Mouse (Mus musculus): ENCODE data around the gene Raver2. TPM values are rescaled to one million over a fixed set of nuclear protein-coding genes. Genes with fewer than 3 reads are reported as not detected.
"Not testable (repeated sequence)": the region's sequence is repeated elsewhere in the genome, so short reads cannot be mapped to it uniquely, and the experiment has no call there.

Gene Raver2
- total RNA-seq, 2 experiments from 2014 or later: 2.5 to 2.7 TPM

DNA sequence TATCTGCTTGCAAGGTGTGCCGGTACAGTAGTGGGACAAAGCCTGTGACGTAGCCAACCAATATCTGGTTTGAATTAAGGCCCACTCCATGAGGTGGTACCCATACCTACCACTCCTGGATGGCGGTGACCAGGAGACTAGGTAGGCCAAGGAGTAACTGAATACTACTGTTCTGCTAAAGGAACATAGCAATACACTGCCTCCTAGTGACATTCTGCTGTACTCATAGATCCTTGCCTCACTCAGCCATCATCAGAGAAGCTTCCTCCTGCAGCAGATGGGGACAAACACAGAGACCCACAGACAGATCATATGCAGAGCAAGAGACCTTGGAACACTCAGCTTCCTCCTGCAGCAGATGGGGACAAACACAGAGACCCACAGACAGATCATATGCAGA, 21.8 kb downstream of the Raver2 start:
- not testable (repeated sequence) for DNase-seq

DNA sequence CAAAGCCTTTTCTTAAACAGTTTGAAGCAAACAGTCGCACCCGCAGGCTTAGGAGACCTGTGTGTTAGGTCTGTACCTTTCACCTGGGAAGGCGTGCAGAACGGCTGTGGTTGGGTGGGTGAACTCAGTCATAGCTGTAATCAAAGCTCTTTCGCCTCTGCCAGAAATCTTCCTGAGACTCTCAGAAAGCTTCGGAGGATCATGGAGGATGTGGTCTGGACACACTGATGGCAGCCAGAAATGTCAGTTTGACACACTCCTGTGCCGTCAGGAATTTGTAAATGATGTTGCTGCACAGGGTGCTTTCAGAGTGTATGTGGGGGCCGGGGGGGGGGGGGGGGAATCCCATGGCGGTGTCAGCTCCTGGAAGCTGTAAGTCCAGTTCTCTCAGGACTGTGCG, 24.5 kb downstream of the Raver2 start:
- intact Hi-C loops (cut with DNase I): no loop called here
- DNase-seq: no peak

More for the DNA sequence above, 21.8 kb downstream of the Raver2 start:
- intact Hi-C loops (cut with DNase I): not testable (repeated sequence)

DNA sequence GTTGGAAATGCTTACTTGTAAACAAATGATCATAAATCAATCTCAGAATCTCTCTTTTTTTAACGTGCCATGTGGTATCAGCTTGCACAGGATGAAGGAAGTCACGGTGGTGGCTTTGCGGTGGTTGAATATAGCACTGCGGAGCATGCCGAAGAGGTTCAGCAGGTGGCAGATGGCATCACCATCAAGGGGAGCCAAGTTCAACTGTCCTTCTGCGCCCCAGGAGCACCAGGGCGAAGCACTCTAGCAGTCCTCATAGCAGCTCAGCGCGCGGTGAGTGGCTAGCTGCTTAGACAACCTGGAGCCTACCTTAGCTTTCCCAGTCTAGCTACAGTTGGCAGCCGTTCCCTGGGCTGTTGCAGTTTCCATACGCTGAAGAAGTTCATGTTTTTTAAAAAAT, 38.3 kb downstream of the Raver2 start:
- no peak for DNase-seq
- intact Hi-C loops (cut with DNase I): no loop called here

DNA sequence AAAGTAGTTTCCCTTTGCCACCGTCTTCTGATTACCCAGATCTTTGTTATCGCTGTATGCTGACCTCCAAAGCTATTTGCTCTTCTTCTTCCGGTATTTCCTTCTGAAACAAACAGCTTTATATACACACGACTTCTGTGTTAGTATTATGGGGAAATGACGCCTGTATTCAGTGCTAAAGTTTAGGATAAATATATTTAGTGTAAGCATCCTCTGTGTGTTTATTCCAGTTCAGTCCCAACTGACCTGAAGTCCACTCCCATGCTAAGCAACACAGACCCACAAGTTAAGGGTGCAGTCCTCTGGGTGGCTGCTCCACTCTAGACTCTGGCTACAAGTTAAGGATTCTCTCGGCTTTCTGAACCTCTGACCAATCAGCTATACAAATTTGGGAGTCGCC, 52.2 kb downstream of the Raver2 start:
- DNase-seq: no peak
- intact Hi-C loops (cut with DNase I): no loop called here

DNA sequence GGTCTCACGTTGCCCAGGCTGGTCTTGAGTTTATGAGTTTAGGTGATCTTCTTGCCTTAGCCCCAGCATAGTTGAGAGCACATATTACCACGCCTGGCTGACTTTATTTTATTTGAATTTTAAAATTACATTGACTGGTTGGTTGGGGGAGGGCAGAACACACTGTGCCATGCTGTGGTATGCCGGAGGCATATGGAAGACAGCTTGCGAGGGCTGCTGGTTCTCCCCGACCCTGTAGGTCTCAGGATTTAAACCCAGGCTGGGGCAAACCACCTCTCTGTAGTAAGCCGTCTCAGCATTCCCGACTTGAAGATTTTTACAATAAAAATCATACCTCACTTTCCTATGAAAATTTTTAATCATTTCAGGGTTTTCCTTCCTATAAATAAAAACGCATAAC, 66.2 kb downstream of the Raver2 start:
- intact Hi-C loops (cut with DNase I): no loop called here
- DNase-seq: no peak

DNA sequence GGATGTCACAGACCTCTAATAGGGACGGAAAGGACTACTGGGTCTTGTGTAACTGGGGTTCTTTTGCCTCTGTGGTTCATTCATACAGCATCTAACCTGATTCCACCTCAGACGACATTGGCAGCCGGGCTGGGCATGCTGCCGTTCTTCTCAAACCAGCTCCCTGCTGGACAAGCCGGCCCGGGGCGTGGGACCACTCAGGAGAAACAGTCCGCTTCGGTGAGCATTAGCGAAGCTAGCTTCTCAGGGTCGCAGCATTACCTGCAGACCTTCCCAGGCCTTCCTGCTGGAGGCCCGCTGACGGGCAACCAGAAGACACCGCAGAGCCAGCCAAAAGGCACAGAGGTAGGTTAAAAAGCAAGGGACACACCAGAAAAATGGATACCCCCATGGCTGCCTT, 67.1 kb downstream of the Raver2 start:
- intact Hi-C loops (cut with DNase I): no loop called here
- no peak for DNase-seq

DNA sequence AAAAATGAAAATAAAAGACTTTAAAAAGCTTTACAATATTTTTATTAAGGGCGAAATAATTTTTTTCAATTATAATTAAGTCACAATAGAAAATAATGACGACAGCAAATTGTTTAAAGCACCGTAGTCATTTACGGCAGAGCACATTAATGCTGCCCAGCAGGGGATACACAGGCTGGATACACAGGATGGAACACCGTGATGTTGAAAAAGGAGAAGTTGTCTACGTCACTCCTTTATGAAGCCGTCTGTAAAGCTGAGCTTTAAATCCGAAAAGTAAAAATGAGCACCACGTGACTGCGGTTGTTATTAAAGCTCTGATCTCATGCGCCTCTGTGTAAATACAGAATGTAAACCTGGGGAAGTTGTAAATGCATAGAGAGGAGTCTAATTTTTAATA, 69.2 kb downstream of the Raver2 start:
- intact Hi-C loops (cut with DNase I): no loop called here
- no peak for DNase-seq

DNA sequence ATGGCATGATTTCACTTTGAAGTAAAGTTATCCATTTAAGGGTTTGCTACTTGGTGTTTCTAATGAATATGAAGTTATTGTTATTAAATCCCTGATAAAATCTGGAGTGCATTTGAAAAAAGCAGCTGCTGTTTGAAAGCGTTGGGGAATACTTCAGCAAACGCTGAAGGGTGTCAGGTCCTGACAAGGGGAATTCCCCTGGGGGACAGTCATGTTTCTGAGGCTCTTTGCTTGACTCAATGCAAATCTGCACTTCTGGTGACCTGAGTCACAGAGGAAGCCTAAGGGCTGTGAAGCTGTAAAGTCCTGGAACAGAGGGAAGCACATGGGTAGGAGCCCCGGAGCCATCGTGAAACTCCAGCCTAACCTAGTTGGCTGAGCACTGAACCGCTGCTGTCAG, 73.0 kb downstream of the Raver2 start:
- DNase-seq: no peak
- intact Hi-C loops (cut with DNase I): no loop called here

DNA sequence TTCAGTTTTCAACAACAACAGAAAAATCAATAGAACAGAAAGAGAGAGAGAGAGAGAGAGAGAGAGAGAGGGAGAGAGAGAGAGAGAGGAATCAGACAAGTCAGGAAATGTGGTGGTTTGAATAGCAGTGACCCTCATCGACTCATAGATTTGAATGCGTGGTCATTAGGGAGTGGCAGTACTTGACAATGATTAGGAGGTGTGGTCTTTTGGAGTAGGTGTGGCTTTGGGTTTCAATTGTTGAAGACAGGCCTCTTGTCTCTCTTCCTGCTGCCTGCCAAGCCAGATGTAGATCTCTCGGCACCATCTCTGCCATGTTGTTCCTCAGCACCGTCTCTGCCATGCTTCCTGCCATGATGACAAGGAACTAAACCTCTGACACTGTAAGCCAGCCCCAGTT, 75.1 kb downstream of the Raver2 start:
- intact Hi-C loops (cut with DNase I): no loop called here
- no peak for DNase-seq

DNA sequence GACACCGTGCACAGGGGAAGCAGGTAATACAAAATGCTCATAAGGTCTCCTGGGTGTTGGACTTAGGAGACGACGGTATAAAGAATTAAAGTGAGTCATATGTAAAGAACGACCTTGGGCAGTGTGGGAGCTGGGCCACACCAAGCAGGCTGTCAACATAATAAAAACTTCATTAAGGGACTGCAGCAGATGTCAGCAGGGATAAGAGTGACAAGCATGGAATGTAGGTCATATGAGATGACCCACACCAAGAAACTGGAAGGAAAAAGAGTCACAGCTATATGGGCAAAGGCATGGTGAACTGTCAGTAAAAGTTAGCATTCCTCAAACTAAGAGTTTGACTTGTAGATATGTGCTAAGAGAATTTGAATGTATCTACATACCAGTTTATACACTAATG, 75.6 kb downstream of the Raver2 start:
- intact Hi-C loops (cut with DNase I): no loop called here
- no peak for DNase-seq

DNA sequence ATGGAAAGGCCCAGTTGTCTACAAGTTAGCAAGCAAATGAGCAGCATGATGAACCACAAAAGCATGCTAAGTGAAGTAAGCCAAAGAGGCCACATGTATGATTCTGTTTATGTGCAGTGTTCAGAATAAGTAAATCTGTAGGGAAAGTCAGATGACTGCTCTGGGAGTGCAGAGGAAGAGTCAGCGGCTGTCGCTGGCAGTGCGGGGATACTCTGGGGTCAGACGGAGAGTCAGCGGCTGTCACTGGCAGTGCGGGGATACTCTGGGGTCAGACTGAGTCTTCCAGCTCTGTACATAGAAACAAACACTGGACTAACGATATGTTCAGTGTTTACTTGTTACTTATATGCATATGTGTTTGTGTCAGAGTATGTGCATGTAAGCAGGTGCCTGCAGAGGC, 76.0 kb downstream of the Raver2 start:
- intact Hi-C loops (cut with DNase I): loop anchor here (5.0 kb wide), 1 partner anchor 417 kb away; no protein-coding TSS in a partner anchor
- DNase-seq: no peak

DNA sequence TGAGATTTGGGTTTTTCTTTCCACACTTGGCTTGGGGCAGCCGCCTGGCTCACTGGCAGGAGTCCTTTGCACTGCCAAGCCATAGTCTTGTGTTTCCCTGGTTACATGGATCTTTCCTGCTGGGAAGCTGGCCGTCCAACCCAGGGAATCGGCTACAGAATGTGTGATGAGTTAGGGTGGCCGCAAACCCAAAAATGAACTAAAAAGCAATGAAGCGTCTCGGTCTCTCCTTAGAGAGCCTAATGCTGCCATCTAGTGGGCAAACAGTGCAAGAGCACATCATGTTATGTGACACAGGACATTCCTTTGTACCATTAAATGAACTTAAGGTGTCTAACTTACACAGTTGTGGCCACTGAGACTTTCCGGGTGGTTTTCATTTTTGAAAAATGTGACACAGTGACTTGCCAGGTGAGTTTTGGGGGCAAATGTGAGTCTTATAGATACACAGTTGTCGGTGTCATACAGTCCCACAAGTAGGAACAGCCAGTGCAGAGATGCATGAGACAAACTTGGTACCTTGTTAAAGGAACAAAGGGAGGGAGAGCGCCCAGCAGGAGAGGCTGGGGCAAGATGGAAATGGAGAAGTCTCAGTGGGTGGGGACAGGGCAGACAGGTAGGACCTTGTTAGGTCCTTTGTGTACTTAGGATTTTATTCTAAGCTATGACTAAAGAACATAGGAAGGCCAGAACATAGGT, 77.4 kb downstream of the Raver2 start:
- intact Hi-C loops (cut with DNase I): loop anchor here (1.0 to 5.0 kb wide), 3 partner anchors 148 to 558 kb away; no protein-coding TSS in a partner anchor
- peak; percentile 60 to 80 for DNase-seq

DNA sequence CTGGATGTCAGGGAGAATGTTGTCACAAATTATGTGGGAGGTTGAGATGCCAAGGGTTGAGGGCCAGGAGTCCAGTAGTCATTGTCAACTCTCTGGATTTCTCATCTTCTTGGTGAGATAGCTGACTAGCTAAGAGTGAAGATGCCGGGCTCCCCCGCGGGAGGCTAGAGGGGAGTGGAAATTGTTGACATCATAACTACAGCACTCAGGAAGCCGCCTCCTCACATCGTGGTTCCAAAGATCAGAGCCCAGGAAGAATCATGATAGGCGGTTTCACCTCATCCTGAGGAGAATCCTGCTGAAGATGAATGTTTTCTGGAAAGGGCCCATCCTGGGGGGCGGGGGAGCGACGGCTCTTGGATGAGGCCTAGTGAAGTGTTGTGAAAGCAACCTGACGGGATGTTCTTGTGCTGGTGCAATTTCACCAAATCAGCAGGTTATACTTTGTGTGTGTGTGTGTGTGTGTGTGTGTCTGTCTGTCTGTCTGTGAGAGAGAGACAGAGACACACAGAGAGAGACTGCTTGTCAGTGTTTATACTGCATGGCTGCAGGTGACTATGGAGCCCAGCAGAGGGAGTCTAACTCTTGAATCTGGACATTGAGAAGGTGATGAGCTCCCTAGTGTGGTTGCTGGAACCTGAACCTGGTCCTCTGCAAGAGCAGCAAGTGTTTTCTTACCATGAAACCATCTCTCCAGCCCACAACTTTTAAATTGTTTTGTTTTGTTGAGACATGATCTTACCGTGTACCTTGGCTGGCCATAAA, 78.3 kb downstream of the Raver2 start:
- intact Hi-C loops (cut with DNase I): loop anchor here (1.0 to 5.0 kb wide), 3 partner anchors 149 to 559 kb away; no protein-coding TSS in a partner anchor
- no peak for DNase-seq

DNA sequence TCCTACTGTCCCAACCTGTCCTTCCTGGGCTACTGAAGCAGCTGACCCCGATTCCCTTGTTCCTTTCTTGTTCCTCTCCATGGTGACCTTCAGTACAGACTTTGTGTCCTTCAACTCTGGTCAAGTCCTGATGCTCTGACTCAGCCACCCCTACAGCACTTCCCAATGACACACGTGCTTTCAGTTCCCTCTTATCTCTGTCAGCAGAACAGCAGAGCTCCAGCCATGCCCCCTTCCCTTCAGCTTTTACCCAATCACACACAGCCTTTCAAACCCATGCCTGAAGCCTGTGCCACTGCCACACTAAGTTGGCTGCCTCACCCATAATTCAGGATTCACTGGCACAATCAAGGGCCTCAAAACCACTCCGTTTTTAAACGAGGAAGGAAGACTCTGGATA, 86.8 kb downstream of the Raver2 start:
- DNase-seq: no peak

DNA sequence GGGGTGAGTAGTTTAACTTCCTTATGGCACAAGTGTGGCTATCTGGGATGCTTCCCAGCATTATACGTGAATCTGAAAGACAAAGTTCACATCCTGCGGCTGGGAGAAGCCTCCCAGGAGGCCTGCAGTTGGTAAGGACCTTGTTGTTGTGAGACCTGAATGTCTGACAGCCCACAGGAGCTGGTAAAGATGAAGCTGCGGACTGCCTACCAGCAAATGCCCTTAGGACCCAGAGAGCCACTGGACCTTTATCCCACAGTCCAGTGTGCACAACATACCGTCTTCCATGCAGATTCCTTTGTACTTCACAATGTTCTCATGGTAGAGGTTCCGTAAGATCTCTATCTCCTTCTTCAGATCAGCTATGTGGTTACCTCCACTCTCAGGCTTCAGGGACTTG, 88.7 kb downstream of the Raver2 start:
- no peak for DNase-seq
- intact Hi-C loops (cut with DNase I): no loop called here

More for the DNA sequence above, 86.8 kb downstream of the Raver2 start:
- intact Hi-C loops (cut with DNase I): no loop called here

DNA sequence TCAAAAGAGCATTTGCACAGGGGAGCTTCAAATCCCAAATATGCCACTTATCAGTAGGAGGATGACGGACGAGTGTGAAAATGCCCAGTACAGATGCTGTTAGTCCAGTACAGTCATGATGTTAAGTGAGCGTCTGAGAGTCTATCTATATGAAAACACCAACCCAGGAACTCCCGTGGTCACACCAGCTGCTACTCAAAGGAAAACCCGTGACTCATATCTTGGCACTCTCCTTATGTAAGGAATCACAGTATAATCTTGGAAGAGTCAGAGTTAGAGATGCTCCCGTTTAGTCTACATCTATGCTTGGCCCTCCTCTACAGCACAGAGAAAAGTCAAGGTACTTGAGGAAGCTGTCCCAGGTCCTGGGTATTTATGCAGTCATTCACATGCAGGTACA, 89.5 kb downstream of the Raver2 start:
- DNase-seq: no peak
- intact Hi-C loops (cut with DNase I): no loop called here

DNA sequence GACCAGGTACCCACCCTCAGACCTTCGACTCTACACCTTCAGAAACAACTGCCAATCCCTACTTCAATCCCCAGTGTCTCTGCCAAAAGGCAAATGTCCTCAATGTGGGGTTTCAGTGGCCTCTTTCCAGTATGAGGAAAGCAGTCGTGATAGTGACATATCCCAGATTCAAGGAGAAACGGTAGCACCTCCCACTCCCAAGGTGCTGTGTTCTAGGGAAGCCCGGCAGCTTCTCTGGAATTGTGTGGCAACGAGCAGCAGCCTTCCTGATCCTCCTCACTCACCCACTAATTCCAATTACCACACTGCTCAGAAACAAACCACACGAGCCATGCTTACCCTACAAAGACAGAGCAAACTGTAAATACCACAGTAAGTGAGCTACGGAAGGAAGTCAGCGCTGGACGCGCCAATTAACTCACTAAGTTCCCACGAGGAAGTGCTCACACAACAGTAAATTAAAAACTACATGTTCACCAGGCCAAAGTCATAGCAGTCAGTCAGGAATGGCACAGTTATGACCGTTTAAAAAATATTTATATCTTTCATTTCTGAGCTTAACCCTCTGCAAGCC, 90.5 kb downstream of the Raver2 start:
- intact Hi-C loops (cut with DNase I): no loop called here
- DNase-seq: no peak

DNA sequence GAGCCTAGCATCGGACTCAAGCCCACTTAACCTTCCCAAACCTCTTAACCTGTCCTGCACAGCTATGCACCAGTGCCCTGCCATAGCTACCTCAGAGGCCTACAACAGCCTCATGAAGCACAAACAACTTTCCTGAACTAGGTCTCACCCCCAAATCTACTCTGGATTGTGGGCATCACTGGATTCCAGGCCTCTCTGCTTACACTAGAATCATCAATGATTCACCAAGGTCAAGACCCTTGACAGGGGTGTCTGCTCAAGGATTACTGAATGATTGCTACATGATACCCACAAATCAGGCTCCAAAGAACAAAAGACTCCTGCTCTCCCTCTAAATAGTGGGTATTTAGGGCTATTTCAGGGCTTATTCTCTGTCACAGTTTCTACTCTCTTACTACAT, 92.0 kb downstream of the Raver2 start:
- no peak for DNase-seq
- intact Hi-C loops (cut with DNase I): no loop called here

DNA sequence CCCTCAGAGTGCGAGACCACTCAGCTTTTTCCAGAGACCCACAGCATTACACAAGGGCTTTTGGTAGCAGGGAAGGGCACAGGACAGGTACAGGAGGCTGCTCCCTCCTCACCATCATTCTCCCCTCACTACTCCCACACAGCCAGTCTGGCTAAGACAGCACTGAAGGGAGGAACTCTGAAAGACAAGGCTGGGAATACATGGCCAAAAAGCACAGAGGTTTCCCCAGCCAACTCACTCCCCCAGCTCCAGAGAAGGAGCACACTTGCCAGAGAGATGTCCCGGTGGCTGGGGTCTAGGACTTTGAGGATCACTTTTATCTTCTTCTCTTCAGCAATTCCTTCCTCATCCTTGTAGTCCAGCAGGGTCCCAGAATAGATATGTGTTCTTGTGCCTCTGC, 95.4 kb downstream of the Raver2 start:
- peak in 1 of 2 experiments; percentile 24 for DNase-seq
- intact Hi-C loops (cut with DNase I): no loop called here

DNA sequence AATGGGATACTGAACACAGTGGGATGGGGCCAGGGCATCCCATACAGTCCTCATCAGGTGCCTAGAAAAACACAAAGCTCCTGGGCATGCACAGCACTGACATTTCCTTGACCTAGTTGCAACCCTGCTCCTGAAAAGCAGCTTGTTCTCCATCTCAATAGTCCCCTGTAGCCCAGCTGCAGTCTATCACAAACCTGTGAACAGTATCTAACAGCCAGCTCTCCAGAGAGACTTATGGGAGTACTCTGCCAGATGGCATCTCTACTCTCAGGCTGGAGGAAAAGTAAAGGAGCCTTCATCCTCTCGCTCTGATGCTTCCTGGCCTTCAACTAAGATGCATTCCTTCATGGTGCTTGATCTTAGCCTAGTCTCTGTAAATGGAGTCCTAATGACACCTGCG, 95.9 kb downstream of the Raver2 start:
- intact Hi-C loops (cut with DNase I): loop anchor here (5.0 kb wide), 3 partner anchors 193 to 833 kb away; no protein-coding TSS in a partner anchor
- DNase-seq: peak in 1 of 2 experiments; percentile 14

DNA sequence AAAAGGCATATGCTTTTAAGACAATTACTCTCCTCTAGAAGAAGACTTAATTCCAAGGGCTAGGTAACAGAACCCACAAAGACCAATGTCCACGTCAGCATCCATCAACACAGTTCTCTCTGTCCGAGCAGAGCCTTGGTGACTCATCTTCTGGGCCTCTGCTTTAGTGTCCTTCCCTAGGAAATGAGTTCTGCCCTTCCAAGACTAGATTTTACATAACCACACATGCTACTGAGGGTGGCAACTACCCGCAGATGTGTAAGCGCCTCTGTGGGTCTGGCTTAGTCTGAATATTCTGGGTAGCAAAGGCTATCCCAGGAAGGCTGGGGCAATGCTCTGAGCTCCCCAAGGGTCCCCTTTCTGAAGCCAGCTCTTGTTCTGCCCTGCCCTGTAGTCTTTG, 97.0 kb downstream of the Raver2 start:
- no peak for DNase-seq
- intact Hi-C loops (cut with DNase I): loop anchor here (5.0 kb wide), 3 partner anchors 192 to 832 kb away; no protein-coding TSS in a partner anchor
